Mouse (Mus musculus) lung, adult 2 months (tissue): ENCODE measurements around the gene Prkar1a.

Experiments
- CTCF ChIP-seq: fragments of 200-500 bp; IDR thresholded peaks from 2 replicates; pipeline ENCODE4 v1.5.1; 2011; ENCODE audit warnings: mild to moderate bottlenecking, low read length, control low read depth; ENCODE audit not compliant: insufficient read depth
- POLR2A ChIP-seq: fragments of 200-500 bp; IDR thresholded peaks from 2 replicates; pipeline ENCODE4 v1.6.1; 2011; ENCODE audit warnings: low read depth, mild to moderate bottlenecking, control low read depth, low read length, borderline replicate concordance; ENCODE audit errors: extremely low read depth

DNA sequence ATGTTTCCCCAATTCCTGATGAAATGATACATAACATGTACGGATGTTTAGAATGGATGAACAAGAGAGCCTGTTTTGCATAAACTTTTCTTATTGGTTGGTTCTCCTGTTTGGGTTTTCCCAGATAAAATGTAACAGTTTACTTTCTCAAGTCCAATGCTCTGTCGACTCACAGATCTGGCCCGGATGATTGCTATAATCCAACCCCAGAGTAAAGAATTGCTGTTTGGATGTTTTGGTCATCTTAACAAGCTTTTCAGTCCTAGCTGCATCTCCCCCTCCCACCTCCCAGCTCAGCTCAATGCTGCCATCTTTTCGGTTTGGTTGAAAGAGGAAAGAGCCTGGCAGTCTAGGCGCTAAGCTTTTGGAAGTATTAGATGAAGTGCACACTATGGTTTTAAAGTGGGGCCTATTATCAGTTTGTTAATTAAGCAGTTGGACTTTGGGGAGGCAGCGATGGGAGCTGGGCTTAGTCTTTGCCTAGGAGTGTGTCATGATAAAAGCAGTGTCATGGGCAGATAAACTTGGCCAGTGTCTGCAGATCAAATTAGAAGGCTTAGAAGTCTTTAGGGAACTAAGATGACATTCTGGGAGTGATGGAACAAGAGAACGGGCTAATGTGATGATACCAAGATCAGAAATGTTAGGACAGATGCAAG is 36.2 kb upstream of the Prkar1a start:
- TF ChIP-seq CTCF (no peak), POLR2A (no peak)
